Comparison of ENCODE assay signal across 25 mouse cellular contexts in the genomic region with DNA sequence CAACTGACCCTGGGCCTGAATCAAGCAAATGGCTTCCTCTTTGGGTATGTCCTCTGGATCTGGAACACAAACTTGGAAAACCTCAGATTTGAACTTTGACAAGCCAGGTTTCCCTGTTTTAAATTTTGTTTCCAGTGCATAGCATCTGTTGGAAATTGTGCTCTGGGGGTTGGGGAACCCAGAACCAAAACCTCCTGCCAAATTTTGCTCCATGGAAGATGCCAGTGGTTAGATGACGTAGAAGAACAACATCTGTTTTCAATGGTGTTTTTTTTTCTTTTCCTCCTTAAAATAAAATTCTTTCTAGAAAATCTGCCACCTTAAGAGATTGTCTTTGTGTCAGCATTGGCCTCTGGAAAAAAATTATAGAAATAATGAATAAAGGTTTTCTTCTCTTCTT. TPM values are rescaled to one million over a fixed set of nuclear protein-coding genes. Genes with fewer than 3 reads are reported as not detected.
DNase-seq lines count a peak whose midpoint lies in the region; ATAC-seq lines count a peak whose summit lies in the region.
"Had no signal": no experiment of that assay in that cellular context is flagged by ENCODE, and none has a peak within 500 bp of the region (broad histone marks: within the 10 kb centered on the region; RNA-seq: fewer than 3 reads in every experiment).

No protein-coding gene starts in this region.

- WGBS in embryonic facial prominence, embryonic 11.5 days = 56% methylated on average over 1 of the region's 1 CpGs
- WGBS in embryonic facial prominence, embryonic 10.5 days = 66% methylated on average over 1 of the region's 1 CpGs
- WGBS in lung, embryonic 16.5 days = 53% methylated on average over 1 of the region's 1 CpGs
- WGBS in embryonic facial prominence, embryonic 14.5 days = 25% methylated on average over 1 of the region's 1 CpGs

- H3K4me2 ChIP-seq in embryonic facial prominence, embryonic 11.5 days (ENCODE audit: low read depth, low read length) = no peak overlapping the region
- H3K4me2 ChIP-seq in lung, embryonic 16.5 days (ENCODE audit: low read depth, low read length) = no peak overlapping the region
- no peak overlapping the region for H3K4me2 ChIP-seq in embryonic facial prominence, embryonic 14.5 days (ENCODE audit: low read depth, low read length)
- H3K4me2 ChIP-seq: embryonic facial prominence, embryonic 15.5 days; forebrain, embryonic 13.5 days; heart, embryonic 11.5 days; hindbrain, embryonic 14.5 days had no signal

- H3K9me3 ChIP-seq in embryonic facial prominence, embryonic 11.5 days (replicated peaks; ENCODE audit: control insufficient read depth, low read length) = no peaks in the 10 kb centered on the region
- peaks cover 5% of the 10 kb centered on the region; the same call in 1 of the 2 replicates for H3K9me3 ChIP-seq in embryonic facial prominence, embryonic 10.5 days
- H3K9me3 ChIP-seq in lung, embryonic 16.5 days (ENCODE audit: control insufficient read depth, low read length) = peaks cover 5% of the 10 kb centered on the region; the same call in 1 of the 2 replicates
- peaks cover 10% of the 10 kb centered on the region; the same call in 1 of the 2 replicates for H3K9me3 ChIP-seq in embryonic facial prominence, embryonic 14.5 days (ENCODE audit: control insufficient read depth, low read length)
- H3K9me3 ChIP-seq: embryonic facial prominence, embryonic 15.5 days had no signal

- H3K27ac ChIP-seq in embryonic facial prominence, embryonic 11.5 days (replicated peaks; ENCODE audit: low read depth, low read length) = no peak overlapping the region
- H3K27ac ChIP-seq in embryonic facial prominence, embryonic 10.5 days (replicated peaks) = no peak overlapping the region
- H3K27ac ChIP-seq in lung, embryonic 16.5 days (ENCODE audit: low read length) = peak overlapping the region; percentile 63; the same call in 1 of the 2 replicates
- H3K27ac ChIP-seq in embryonic facial prominence, embryonic 14.5 days (replicated peaks; ENCODE audit: low read depth, low read length) = no peak overlapping the region; the same call in 1 of the 2 replicates
- H3K27ac ChIP-seq: embryonic facial prominence, embryonic 15.5 days; forebrain, embryonic 10.5 days; forebrain, embryonic 13.5 days; gastrocnemius, adult 2 months; hindbrain, embryonic 14.5 days; hindbrain, postnatal 0 days had no signal

- intact Hi-C loops in heart, postnatal 10 days (cut with DNase I) = loop anchor here (5.0 kb wide), 1 partner anchor 153 kb away; no protein-coding TSS in a partner anchor

- H3K36me3 ChIP-seq in embryonic facial prominence, embryonic 11.5 days (replicated peaks; ENCODE audit: control insufficient read depth, insufficient read depth, low read depth, low read length) = no peaks in the 10 kb centered on the region
- no peaks in the 10 kb centered on the region for H3K36me3 ChIP-seq in embryonic facial prominence, embryonic 10.5 days (replicated peaks)
- no peaks in the 10 kb centered on the region for H3K36me3 ChIP-seq in lung, embryonic 16.5 days (ENCODE audit: control insufficient read depth, insufficient read depth, low read length)
- no peaks in the 10 kb centered on the region for H3K36me3 ChIP-seq in embryonic facial prominence, embryonic 14.5 days (ENCODE audit: control insufficient read depth, insufficient read depth, low read length)
- H3K36me3 ChIP-seq: embryonic facial prominence, embryonic 15.5 days; forebrain, embryonic 10.5 days had no signal

- no peak overlapping the region for H3K4me3 ChIP-seq in embryonic facial prominence, embryonic 11.5 days (ENCODE audit: low read depth, low read length)
- no peak overlapping the region for H3K4me3 ChIP-seq in embryonic facial prominence, embryonic 10.5 days
- no peak overlapping the region for H3K4me3 ChIP-seq in lung, embryonic 16.5 days (ENCODE audit: low read length)
- H3K4me3 ChIP-seq in embryonic facial prominence, embryonic 14.5 days (ENCODE audit: low read depth, low read length) = no peak overlapping the region
- H3K4me3 ChIP-seq: embryonic facial prominence, embryonic 15.5 days; erythroblast, embryonic 14.5 days; forebrain, embryonic 10.5 days; forebrain, embryonic 13.5 days; gastrocnemius, adult 2 months had no signal

- H3K9ac ChIP-seq in embryonic facial prominence, embryonic 11.5 days (replicated peaks; ENCODE audit: low read length) = no peak overlapping the region
- H3K9ac ChIP-seq in lung, embryonic 16.5 days (ENCODE audit: low read length) = no peak overlapping the region
- no peak overlapping the region for H3K9ac ChIP-seq in embryonic facial prominence, embryonic 14.5 days (ENCODE audit: low read depth, low read length)
- H3K9ac ChIP-seq: embryonic facial prominence, embryonic 15.5 days; forebrain, embryonic 13.5 days; hindbrain, embryonic 14.5 days had no signal

- H3K4me1 ChIP-seq in embryonic facial prominence, embryonic 11.5 days (ENCODE audit: control insufficient read depth, insufficient read depth, low read length) = no peaks in the 10 kb centered on the region
- no peaks in the 10 kb centered on the region for H3K4me1 ChIP-seq in embryonic facial prominence, embryonic 10.5 days
- H3K4me1 ChIP-seq in lung, embryonic 16.5 days (replicated peaks; ENCODE audit: control insufficient read depth, insufficient read depth, low read length) = peaks cover 23% of the 10 kb centered on the region
- H3K4me1 ChIP-seq in embryonic facial prominence, embryonic 14.5 days (ENCODE audit: control insufficient read depth, insufficient read depth, low read length) = peaks cover 31% of the 10 kb centered on the region
- H3K4me1 ChIP-seq: forebrain, embryonic 10.5 days; forebrain, embryonic 13.5 days had no signal

- H3K27me3 ChIP-seq in embryonic facial prominence, embryonic 11.5 days (ENCODE audit: control insufficient read depth, insufficient read depth, low read length) = no peaks in the 10 kb centered on the region
- no peaks in the 10 kb centered on the region for H3K27me3 ChIP-seq in embryonic facial prominence, embryonic 10.5 days (replicated peaks; ENCODE audit: low read depth, poor library complexity, severe bottlenecking)
- H3K27me3 ChIP-seq in lung, embryonic 16.5 days (ENCODE audit: control insufficient read depth, insufficient read depth, low read depth, low read length) = no peaks in the 10 kb centered on the region
- no peaks in the 10 kb centered on the region for H3K27me3 ChIP-seq in embryonic facial prominence, embryonic 14.5 days (replicated peaks; ENCODE audit: control insufficient read depth, insufficient read depth, low read length)
- H3K27me3 ChIP-seq: embryonic facial prominence, embryonic 15.5 days; forebrain, embryonic 13.5 days had no signal

- no peak for ATAC-seq in embryonic facial prominence, embryonic 11.5 days (replicated peaks; ENCODE audit: insufficient number of reproducible peaks, low FRiP score, low TSS enrichment, low read depth)
- ATAC-seq in lung, embryonic 16.5 days (ENCODE audit: low read depth) = no peak
- ATAC-seq in embryonic facial prominence, embryonic 14.5 days (ENCODE audit: low read depth) = no peak
- ATAC-seq in erythroblast, adult 5-6 weeks (replicated peaks; ENCODE audit: low FRiP score, poor library complexity, severe bottlenecking) = no peak
- ATAC-seq: activated CD4-positive, CD25-positive, alpha-beta regulatory T cell, adult 4 months; CD4-positive, CD25-positive, alpha-beta regulatory T cell, adult 4 months; forebrain, embryonic 13.5 days; forebrain, embryonic 16.5 days; hindbrain, postnatal 0 days; inflammation-experienced regulatory T-cells, adult 6 months had no signal

- DNase-seq in embryonic facial prominence, embryonic 11.5 days (ENCODE audit: low spot score) = peak; percentile 30
- no peak for DNase-seq in embryonic facial prominence, embryonic 10.5 days (ENCODE audit: low spot score)
- DNase-seq in lung, adult 18-20 months = no peak
- peak; percentile 90 for DNase-seq in NIH3T3 (ENCODE audit: low read depth)
- peak; percentile 85 for DNase-seq in embryonic facial prominence, embryonic 14.5 days (ENCODE audit: low spot score)
- no peak for DNase-seq in heart, postnatal 10 days
- DNase-seq: cerebellum, adult 18-20 months; cerebellum, adult 9-10 months; cerebellum, postnatal 14 days; gastrocnemius, adult 2 months; gastrocnemius, postnatal 14 days; heart, postnatal 4 days had no signal

RNA-seq across cellular contexts. Expression of a gene that starts 31.9 kb away (rescaled TPM):
- 50.5 and 56.3 TPM in 2 replicates for polyA plus RNA-seq in embryonic facial prominence, embryonic 11.5 days (2014; fragmentation: Nextera tagmentation; extraction: Ambion mirVana)
- polyA plus RNA-seq in embryonic facial prominence, embryonic 10.5 days (2016; fragmentation: Nextera tagmentation; extraction: Ambion mirVana) = 36.1 and 46.7 TPM in 2 replicates
- 90.3 and 93.1 TPM in 2 replicates for polyA plus RNA-seq in lung, embryonic 16.5 days (2015; fragmentation: Nextera tagmentation; extraction: Ambion mirVana)
- polyA plus RNA-seq in embryonic facial prominence, embryonic 14.5 days (2014; fragmentation: Nextera tagmentation; extraction: Ambion mirVana) = 58.2 and 64.0 TPM in 2 replicates
- total RNA-seq in erythroblast, adult 5-6 weeks (2015; ENCODE audit: low replicate concordance) = not detected in 2 replicates
- not detected in 2 replicates for total RNA-seq in erythroblast, adult 5-6 weeks (2017; ENCODE audit: low replicate concordance)
- total RNA-seq in heart, postnatal 10 days (2021) = 100 to 1,000 TPM; 127 to 133 TPM

Comparison
In these comparisons a context has a peak if more than half of its experiments do, and no peak if none do; other contexts are left out.
1. DNase-seq: peak in embryonic facial prominence, embryonic 11.5 days (single experiment), NIH3T3 (single experiment) and embryonic facial prominence, embryonic 14.5 days (single experiment); none in embryonic facial prominence, embryonic 10.5 days (single experiment), lung, adult 18-20 months (0 of 2) and heart, postnatal 10 days (0 of 2).